Mouse (Mus musculus) hindbrain, embryonic 12.5 days (tissue): Measurements from ENCODE around the gene Cd300lf. TPM values are rescaled to one million over a fixed set of nuclear protein-coding genes. Genes with fewer than 3 reads are reported as not detected.
A peak's percentile ranks its signal among the peaks of the same experiment; 100 is the strongest.

Experiments used
- ATAC-seq: fragments of 200-750 bp; cut with Nextera tagmentation; 2 replicates; pipeline ENCODE4 v1.8.0; 2017; ENCODE audit warnings: moderate TSS enrichment; ENCODE audit not compliant: low FRiP score
- H3K27ac ChIP-seq: fragments of 300-500 bp; sonication (generic); 2 replicates; pipeline ENCODE4 v1.5.1; 2016; ENCODE audit warnings: mild to moderate bottlenecking
- H3K27me3 ChIP-seq: fragments of 300-500 bp; sonication (generic); 2 replicates; pipeline ENCODE4 v1.6.1; 2016; ENCODE audit warnings: mild to moderate bottlenecking
- H3K36me3 ChIP-seq: fragments of 300-500 bp; sonication (generic); 2 replicates; pipeline ENCODE4 v1.6.1; 2016; ENCODE audit warnings: mild to moderate bottlenecking
- H3K4me1 ChIP-seq: fragments of 300-500 bp; sonication (generic); 2 replicates; pipeline ENCODE4 v1.6.1; 2016
- H3K4me2 ChIP-seq: fragments of 300-500 bp; sonication (generic); replicated peaks from 2 replicates; pipeline ENCODE4 v1.6.1; 2016; ENCODE audit warnings: mild to moderate bottlenecking
- H3K4me3 ChIP-seq: fragments of 300-500 bp; sonication (generic); 2 replicates; pipeline ENCODE4 v1.5.1; 2016; ENCODE audit warnings: mild to moderate bottlenecking
- H3K9ac ChIP-seq: fragments of 300-500 bp; sonication (generic); 2 replicates; pipeline ENCODE4 v1.6.1; 2016; ENCODE audit warnings: mild to moderate bottlenecking, moderate library complexity
- H3K9me3 ChIP-seq: fragments of 300-500 bp; sonication (generic); replicated peaks from 2 replicates; pipeline ENCODE4 v1.6.1; 2016; ENCODE audit warnings: mild to moderate bottlenecking
- WGBS: fragments of 180-500 bp; shearing (Covaris S2); methylation state at CpG from one replicate; pipeline ENCODE4 v1.1.7; 2016; 5-methylcytosine and 5-hydroxymethylcytosine counted together
- polyA plus RNA-seq: library from polyadenylated mRNA; unstranded; fragments of >200 nt; fragmentation: Nextera tagmentation; extraction: Ambion mirVana; gene quantifications from 2 replicates; pipeline ENCODE4 v1.2.1, GENCODE M21; 2016

Cd300lf gene
- polyA plus RNA-seq, 1 experiment from 2014 or later: 0.27 TPM

- H3K27ac ChIP-seq: no peak overlapping the region
- WGBS: 83% methylated on average over 8 of the region's 8 CpGs
- ATAC-seq: no peak
- H3K9ac ChIP-seq: no peak overlapping the region
- no peaks in the 10 kb centered on the region for H3K9me3 ChIP-seq
- H3K4me1 ChIP-seq: peaks cover 29% of the 10 kb centered on the region
- peaks cover 49% of the 10 kb centered on the region for H3K27me3 ChIP-seq
- no peaks in the 10 kb centered on the region for H3K36me3 ChIP-seq
- H3K4me2 ChIP-seq: no peak overlapping the region
- H3K4me3 ChIP-seq: no peak overlapping the region
These were observed 33.9 kb upstream of the Cd300lf start for GRCm38 (mm10) chr11:115167631-115168249.

GRCm38 (mm10) chr11:115166776-115167175 lies 33.0 kb upstream of the Cd300lf start:
- WGBS: 93% methylated on average over 3 of the region's 3 CpGs
- no peak overlapping the region for H3K4me3 ChIP-seq
- H3K36me3 ChIP-seq: no peaks in the 10 kb centered on the region
- H3K4me2 ChIP-seq: no peak overlapping the region
- no peaks in the 10 kb centered on the region for H3K9me3 ChIP-seq
- H3K27ac ChIP-seq: no peak overlapping the region
- H3K4me1 ChIP-seq: peaks cover 27% of the 10 kb centered on the region
- ATAC-seq: no peak
- peaks cover 52% of the 10 kb centered on the region for H3K27me3 ChIP-seq
- no peak overlapping the region for H3K9ac ChIP-seq

- H3K9ac ChIP-seq: peak overlapping the region; percentile 54; the same call in 1 of the 2 replicates
- 2% methylated on average over 9 of the region's 9 CpGs for WGBS
- H3K36me3 ChIP-seq: no peaks in the 10 kb centered on the region
- H3K4me1 ChIP-seq: peaks cover 27% of the 10 kb centered on the region
- H3K27me3 ChIP-seq: peaks cover 53% of the 10 kb centered on the region
- no peak for ATAC-seq
- no peak overlapping the region for H3K27ac ChIP-seq
- H3K4me2 ChIP-seq: peak overlapping the region; percentile 61
- H3K4me3 ChIP-seq: peak overlapping the region; percentile 46
- no peaks in the 10 kb centered on the region for H3K9me3 ChIP-seq
These were observed 31.2 kb upstream of the Cd300lf start for GRCm38 (mm10) chr11:115164976-115165374.

GRCm38 (mm10) chr11:115164341-115164975 lies 30.7 kb upstream of the Cd300lf start:
- no peaks in the 10 kb centered on the region for H3K36me3 ChIP-seq
- no peak overlapping the region for H3K27ac ChIP-seq
- H3K4me2 ChIP-seq: peak overlapping the region; percentile 61
- peaks cover 27% of the 10 kb centered on the region for H3K4me1 ChIP-seq
- peak overlapping the region; percentile 46 for H3K4me3 ChIP-seq
- H3K9ac ChIP-seq: peak overlapping the region; percentile 54
- under 1% methylated on average over 13 of the region's 14 CpGs for WGBS
- H3K9me3 ChIP-seq: no peaks in the 10 kb centered on the region
- ATAC-seq: no peak
- H3K27me3 ChIP-seq: peaks cover 53% of the 10 kb centered on the region

- WGBS: under 1% methylated on average over 47 of the region's 47 CpGs
- Histone ChIP-seq H3K9ac (peak overlapping the region; percentile 54), H3K4me2 (peak overlapping the region; percentile 61), H3K36me3 (no peaks in the 10 kb centered on the region), H3K27ac (no peak overlapping the region), H3K9me3 (no peaks in the 10 kb centered on the region), H3K27me3 (peaks cover 53% of the 10 kb centered on the region), H3K4me1 (peaks cover 27% of the 10 kb centered on the region), H3K4me3 (peak overlapping the region; percentile 46)
- peak; percentile 36 for ATAC-seq
These were observed 29.9 kb upstream of the Cd300lf start for GRCm38 (mm10) chr11:115163568-115164150.

- no peaks in the 10 kb centered on the region for H3K36me3 ChIP-seq
- H3K4me1 ChIP-seq: peaks cover 30% of the 10 kb centered on the region
- H3K27me3 ChIP-seq: peaks cover 58% of the 10 kb centered on the region
- H3K27ac ChIP-seq: no peak within 1 kb of the TSS
- peak within 1 kb of the TSS; percentile 46 for H3K4me3 ChIP-seq
- ATAC-seq: peak; percentile 93
- WGBS: under 1% methylated on average over 47 of the region's 47 CpGs
- H3K9ac ChIP-seq: peak within 1 kb of the TSS; percentile 54
- no peaks in the 10 kb centered on the region for H3K9me3 ChIP-seq
- peak within 1 kb of the TSS; percentile 61 for H3K4me2 ChIP-seq
These were observed 29.2 kb upstream of the Cd300lf start, which contains the start of gene Slc9a3r1 for GRCm38 (mm10) chr11:115162832-115163480. Slc9a3r1 (plus strand) TSS chr11:115163341.

GRCm38 (mm10) chr11:115162205-115162601 lies 28.4 kb upstream of the Cd300lf start:
- Histone ChIP-seq H3K4me1 (peaks cover 36% of the 10 kb centered on the region), H3K27ac (no peak overlapping the region)
- 22% methylated on average over 9 of the region's 9 CpGs for WGBS

GRCm38 (mm10) chr11:115161578-115162204 lies 27.9 kb upstream of the Cd300lf start:
- Histone ChIP-seq H3K4me3 (no peak overlapping the region), H3K36me3 (no peaks in the 10 kb centered on the region), H3K9me3 (no peaks in the 10 kb centered on the region), H3K9ac (no peak overlapping the region), H3K27me3 (peaks cover 68% of the 10 kb centered on the region), H3K4me2 (no peak overlapping the region), H3K4me1 (peaks cover 36% of the 10 kb centered on the region), H3K27ac (no peak overlapping the region)
- WGBS: 65% methylated on average over 9 of the region's 9 CpGs
- ATAC-seq: no peak

More at GRCm38 (mm10) chr11:115162205-115162601, 28.4 kb upstream of the Cd300lf start:
- no peak for ATAC-seq
- Histone ChIP-seq H3K4me3 (0 out of 2 replicates have a peak overlapping the region, but pooled peaks have one; percentile 46), H3K9me3 (no peaks in the 10 kb centered on the region), H3K36me3 (no peaks in the 10 kb centered on the region), H3K9ac (no peak overlapping the region), H3K27me3 (peaks cover 65% of the 10 kb centered on the region), H3K4me2 (peak overlapping the region; percentile 61)

GRCm38 (mm10) chr11:115160883-115161577 lies 27.2 kb upstream of the Cd300lf start:
- no peak overlapping the region for H3K27ac ChIP-seq
- peaks cover 71% of the 10 kb centered on the region for H3K27me3 ChIP-seq

GRCm38 (mm10) chr11:115160016-115160797 lies 26.4 kb upstream of the Cd300lf start:
- WGBS: 53% methylated on average over 11 of the region's 11 CpGs
- H3K36me3 ChIP-seq: no peaks in the 10 kb centered on the region
- H3K4me3 ChIP-seq: no peak overlapping the region
- no peaks in the 10 kb centered on the region for H3K9me3 ChIP-seq
- peaks cover 71% of the 10 kb centered on the region for H3K27me3 ChIP-seq
- H3K27ac ChIP-seq: no peak overlapping the region
- peaks cover 36% of the 10 kb centered on the region for H3K4me1 ChIP-seq
- no peak for ATAC-seq
- H3K9ac ChIP-seq: no peak overlapping the region
- no peak overlapping the region for H3K4me2 ChIP-seq

More at GRCm38 (mm10) chr11:115160883-115161577, 27.2 kb upstream of the Cd300lf start:
- Histone ChIP-seq H3K4me2 (no peak overlapping the region), H3K9me3 (no peaks in the 10 kb centered on the region), H3K36me3 (no peaks in the 10 kb centered on the region), H3K4me3 (no peak overlapping the region), H3K4me1 (peaks cover 36% of the 10 kb centered on the region), H3K9ac (no peak overlapping the region)
- 28% methylated on average over 10 of the region's 10 CpGs for WGBS
- ATAC-seq: no peak
